Mouse (Mus musculus) lung, postnatal 0 days (tissue): Measurements from ENCODE around the gene Clec9a. TPM values are rescaled to one million over a fixed set of nuclear protein-coding genes. Genes with fewer than 3 reads are reported as not detected.
A peak's percentile ranks its signal among the peaks of the same experiment; 100 is the strongest.

Experiments used
- ATAC-seq: fragments of 200-750 bp; cut with Nextera tagmentation; 2 replicates; pipeline ENCODE4 v1.8.0; 2017; ENCODE audit warnings: moderate library complexity
- DNase-seq: peaks from one replicate; pipeline ENCODE4 v3.0.0-alpha.2; 2016; ENCODE audit warnings: low spot score
- H3K27ac ChIP-seq: fragments of 300-500 bp; sonication (generic); 2 replicates; pipeline ENCODE4 v1.5.1; 2014; ENCODE audit warnings: antibody characterized with exemption, mild to moderate bottlenecking, low read length, mixed read lengths
- H3K27me3 ChIP-seq: fragments of 300-500 bp; sonication (generic); replicated peaks from 2 replicates; pipeline ENCODE4 v1.6.1; 2014; ENCODE audit warnings: low read length, mixed read lengths; ENCODE audit not compliant: insufficient read depth
- H3K36me3 ChIP-seq: fragments of 300-500 bp; sonication (generic); 2 replicates; pipeline ENCODE4 v1.6.1; 2014; ENCODE audit warnings: low read length, mixed read lengths; ENCODE audit not compliant: insufficient read depth
- H3K4me1 ChIP-seq: fragments of 300-500 bp; sonication (generic); 2 replicates; pipeline ENCODE4 v1.6.1; 2014; ENCODE audit warnings: antibody characterized with exemption, low read depth, low read length, mixed read lengths; ENCODE audit not compliant: insufficient read depth
- H3K4me2 ChIP-seq: fragments of 300-500 bp; sonication (generic); replicated peaks from 2 replicates; pipeline ENCODE4 v1.6.1; 2014; ENCODE audit warnings: low read depth, mild to moderate bottlenecking, low read length, moderate library complexity, mixed read lengths
- H3K4me3 ChIP-seq: fragments of 300-500 bp; sonication (generic); 2 replicates; pipeline ENCODE4 v1.5.1; 2014; ENCODE audit warnings: low read depth, low read length
- H3K9ac ChIP-seq: fragments of 300-500 bp; sonication (generic); replicated peaks from 2 replicates; pipeline ENCODE4 v1.6.1; 2014; ENCODE audit warnings: low read depth, mild to moderate bottlenecking
- H3K9me3 ChIP-seq: fragments of 300-500 bp; sonication (generic); 2 replicates; pipeline ENCODE4 v1.6.1; 2016; ENCODE audit warnings: low read length, mixed read lengths
- CTCF ChIP-seq: IDR thresholded peaks from 2 replicates; pipeline ENCODE4 v1.5.1; 2016; ENCODE audit warnings: antibody characterized with exemption, mild to moderate bottlenecking
- EP300 ChIP-seq: IDR thresholded peaks from 2 replicates; pipeline ENCODE4 v1.6.1; 2016; ENCODE audit warnings: antibody characterized with exemption, mild to moderate bottlenecking, control low read depth
- WGBS: fragments of 180-500 bp; shearing (Covaris S2); extraction: QIAGEN DNeasy Blood & Tissue Kit; methylation state at CpG from one replicate; pipeline ENCODE4 v1.1.7; 2014; 5-methylcytosine and 5-hydroxymethylcytosine counted together
- polyA plus RNA-seq: library from polyadenylated mRNA; unstranded; fragments of >200 nt; fragmentation: Nextera tagmentation; extraction: Ambion mirVana; gene quantifications from 2 replicates; pipeline ENCODE4 v1.2.1, GENCODE M21; 2015

Clec9a gene
- 2.7 and 3.6 TPM in 2 replicates for polyA plus RNA-seq

- H3K4me2 ChIP-seq = no peak within 1 kb of the TSS
- TF ChIP-seq EP300 (no peak), CTCF (no peak)
- H3K27ac ChIP-seq = no peak within 1 kb of the TSS
- no peak within 1 kb of the TSS for H3K9ac ChIP-seq
- H3K27me3 ChIP-seq = no peaks in the 10 kb centered on the region
- no peaks in the 10 kb centered on the region for H3K9me3 ChIP-seq
- ATAC-seq (no peak), DNase-seq (no peak)
- no peaks in the 10 kb centered on the region for H3K36me3 ChIP-seq
- 84% methylated on average over 2 of the region's 2 CpGs for WGBS
- H3K4me3 ChIP-seq = no peak within 1 kb of the TSS
- peaks cover 4% of the 10 kb centered on the region; the same call in 1 of the 2 replicates for H3K4me1 ChIP-seq
These were observed at the start of gene Clec9a for GRCm38 (mm10) chr6:129408562-129408961. TSS of gene Clec9a (plus strand) at chr6:129408862.

GRCm38 (mm10) chr6:129359515-129359914 lies 49.1 kb upstream of the Clec9a start:
- Histone ChIP-seq H3K27ac (no peak overlapping the region), H3K36me3 (no peaks in the 10 kb centered on the region), H3K4me3 (no peak overlapping the region), H3K9me3 (no peaks in the 10 kb centered on the region), H3K4me2 (no peak overlapping the region), H3K9ac (no peak overlapping the region), H3K27me3 (no peaks in the 10 kb centered on the region), H3K4me1 (no peaks in the 10 kb centered on the region)
- WGBS = 88% methylated on average over 2 of the region's 2 CpGs
- ATAC-seq = no peak
- DNase-seq = no peak
- TF ChIP-seq CTCF (no peak), EP300 (no peak)

GRCm38 (mm10) chr6:129363942-129364341 lies 44.7 kb upstream of the Clec9a start:
- TF ChIP-seq CTCF = no peak
- TF ChIP-seq EP300 = no peak
- Histone ChIP-seq H3K4me3 (no peak overlapping the region), H3K4me2 (no peak overlapping the region), H3K27ac (no peak overlapping the region), H3K36me3 (no peaks in the 10 kb centered on the region), H3K27me3 (no peaks in the 10 kb centered on the region), H3K4me1 (no peaks in the 10 kb centered on the region), H3K9me3 (no peaks in the 10 kb centered on the region), H3K9ac (no peak overlapping the region)
- DNase-seq = no peak
- no peak for ATAC-seq
- 30% methylated on average over 1 of the region's 1 CpGs for WGBS

- TF ChIP-seq EP300 (no peak), CTCF (peak; percentile 89)
- Histone ChIP-seq H3K4me2 (no peak overlapping the region), H3K27me3 (no peaks in the 10 kb centered on the region), H3K9ac (no peak overlapping the region), H3K4me3 (no peak overlapping the region), H3K9me3 (no peaks in the 10 kb centered on the region), H3K4me1 (no peaks in the 10 kb centered on the region), H3K27ac (no peak overlapping the region), H3K36me3 (no peaks in the 10 kb centered on the region)
- DNase-seq (peak; percentile 86), ATAC-seq (no peak; the same call in 1 of the 2 replicates)
- WGBS = 11% methylated on average over 6 of the region's 6 CpGs
These were observed 42.7 kb upstream of the Clec9a start for GRCm38 (mm10) chr6:129365959-129366359.

GRCm38 (mm10) chr6:129369374-129370132 lies 39.1 kb upstream of the Clec9a start:
- H3K27me3 ChIP-seq = no peaks in the 10 kb centered on the region
- H3K4me1 ChIP-seq = no peaks in the 10 kb centered on the region
- no peak overlapping the region for H3K4me3 ChIP-seq
- no peak overlapping the region for H3K9ac ChIP-seq
- H3K9me3 ChIP-seq = no peaks in the 10 kb centered on the region
- DNase-seq (no peak), ATAC-seq (no peak)
- TF ChIP-seq EP300 (no peak), CTCF (no peak)
- H3K36me3 ChIP-seq = no peaks in the 10 kb centered on the region
- 57% methylated on average over 7 of the region's 7 CpGs for WGBS
- no peak overlapping the region for H3K4me2 ChIP-seq
- H3K27ac ChIP-seq = no peak overlapping the region

- no peak for ATAC-seq
- TF ChIP-seq CTCF = no peak
- TF ChIP-seq EP300 = no peak
- Histone ChIP-seq H3K4me1 (no peaks in the 10 kb centered on the region), H3K27me3 (no peaks in the 10 kb centered on the region), H3K4me2 (no peak overlapping the region), H3K4me3 (no peak overlapping the region), H3K9me3 (no peaks in the 10 kb centered on the region), H3K36me3 (no peaks in the 10 kb centered on the region), H3K27ac (no peak overlapping the region), H3K9ac (no peak overlapping the region)
- no peak for DNase-seq
- WGBS = 61% methylated on average over 2 of the region's 2 CpGs
These were observed 33.7 kb upstream of the Clec9a start for GRCm38 (mm10) chr6:129374937-129375471.
